Mouse (Mus musculus): ENCODE results near the gene Cnn1. TPM values are rescaled to one million over a fixed set of nuclear protein-coding genes. Genes with fewer than 3 reads are reported as not detected.
A peak's percentile ranks its signal among the peaks of the same experiment; 100 is the strongest.
"Not testable (repeated sequence)": the region's sequence is repeated elsewhere in the genome, so short reads cannot be mapped to it uniquely, and the experiment has no call there.

Gene Cnn1
- total RNA-seq, 4 experiments from 2014 or later: 1.7 to 4.9 (median 2.1) TPM

DNA sequence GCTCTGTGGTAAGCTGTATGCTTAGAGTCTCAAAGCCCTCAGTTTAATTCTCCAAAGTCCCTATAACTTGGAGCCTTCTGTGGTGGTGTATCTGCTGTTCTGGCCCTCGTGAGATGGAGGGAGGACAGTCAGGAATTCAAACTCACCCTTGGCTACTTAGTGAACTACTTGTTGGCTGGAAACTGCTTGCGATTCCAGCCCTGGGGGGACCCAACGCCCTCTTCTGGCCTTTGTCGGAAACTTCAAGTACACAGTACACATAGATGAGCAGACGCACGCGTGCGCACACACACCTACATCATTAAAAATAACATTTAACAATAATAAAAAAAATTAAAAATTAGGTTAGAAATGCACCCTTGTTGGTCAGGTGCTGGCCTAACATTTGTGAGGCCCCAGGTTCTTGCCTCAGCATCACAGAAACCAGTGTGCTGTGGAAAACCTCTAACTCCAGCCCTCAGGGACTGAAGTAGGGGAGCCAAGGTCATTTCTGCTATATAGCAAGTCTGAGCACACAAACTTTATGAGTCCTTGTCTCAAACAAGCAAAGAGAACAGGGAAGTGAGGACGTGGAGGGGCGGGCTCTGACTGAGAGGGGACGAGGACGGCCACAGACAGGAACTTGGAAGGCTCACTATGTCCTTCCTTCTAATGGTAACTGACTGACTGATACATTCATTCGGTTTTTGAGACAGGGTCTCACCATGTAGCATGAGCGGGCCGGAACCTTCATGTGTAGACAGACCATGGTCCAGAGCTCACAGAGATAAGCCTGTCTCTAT, 26.4 kb downstream of the Cnn1 start:
- no peak for DNase-seq (ENCODE audit: low spot score in 2 of 2)

DNA sequence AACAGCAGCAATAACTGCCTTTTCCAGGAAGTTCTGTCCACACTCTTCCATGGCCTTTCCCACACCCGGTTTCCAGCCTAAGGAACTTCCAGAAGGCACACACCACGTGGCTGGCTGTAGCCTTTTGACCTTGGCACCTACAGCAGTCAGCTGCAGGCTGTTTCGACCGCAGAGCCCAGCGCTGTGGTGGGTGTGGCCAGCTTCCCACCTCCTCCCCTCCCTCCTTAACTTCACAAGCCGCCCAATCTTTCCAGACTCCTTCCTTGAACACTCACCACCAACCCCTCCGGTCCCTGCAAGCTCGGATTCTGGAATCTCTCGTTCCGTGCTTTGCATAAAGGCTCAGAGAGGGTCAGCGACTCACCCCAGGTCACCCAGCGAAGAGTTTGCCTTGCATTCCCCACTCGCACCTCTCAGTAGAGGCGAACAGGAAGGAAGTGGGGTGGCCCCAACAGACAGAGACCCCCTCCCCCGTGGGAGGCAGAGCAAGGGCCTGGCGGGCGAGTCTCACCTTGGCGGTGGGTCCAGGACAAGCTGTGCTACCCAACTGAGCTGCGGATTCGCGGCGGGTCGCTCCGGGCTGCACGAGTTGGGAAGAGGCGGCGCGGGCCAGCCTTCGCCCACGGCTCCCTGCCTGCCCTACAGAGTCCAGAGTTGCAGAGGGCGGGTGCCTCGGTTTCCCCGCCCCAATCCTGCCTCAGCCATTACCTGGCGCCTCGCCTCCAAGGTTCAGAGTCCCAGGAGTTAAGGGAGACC, 32.4 kb downstream of the Cnn1 start:
- no peak for DNase-seq (ENCODE audit: low spot score in 2 of 2)

DNA sequence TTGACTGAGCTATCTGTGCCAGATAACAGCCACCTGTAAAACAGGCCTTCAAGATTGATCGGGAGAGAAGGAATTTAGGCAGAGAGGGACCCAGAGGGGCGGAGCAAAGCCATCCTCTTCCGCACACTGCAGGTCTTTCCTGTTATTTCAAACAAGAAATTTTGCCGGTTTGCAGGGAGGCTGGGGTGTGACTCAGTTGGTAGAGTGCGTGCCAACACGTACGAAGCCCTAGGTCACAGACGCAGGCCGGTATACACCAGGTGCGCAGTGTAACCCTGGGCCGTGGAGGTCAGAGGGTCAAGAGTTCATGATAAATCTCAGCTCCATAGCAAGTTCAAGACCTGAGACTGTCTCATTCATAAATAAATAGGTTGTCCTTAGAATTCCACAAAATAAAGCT, 33.2 kb downstream of the Cnn1 start:
- no peak for DNase-seq (ENCODE audit: low spot score in 2 of 2)

DNA sequence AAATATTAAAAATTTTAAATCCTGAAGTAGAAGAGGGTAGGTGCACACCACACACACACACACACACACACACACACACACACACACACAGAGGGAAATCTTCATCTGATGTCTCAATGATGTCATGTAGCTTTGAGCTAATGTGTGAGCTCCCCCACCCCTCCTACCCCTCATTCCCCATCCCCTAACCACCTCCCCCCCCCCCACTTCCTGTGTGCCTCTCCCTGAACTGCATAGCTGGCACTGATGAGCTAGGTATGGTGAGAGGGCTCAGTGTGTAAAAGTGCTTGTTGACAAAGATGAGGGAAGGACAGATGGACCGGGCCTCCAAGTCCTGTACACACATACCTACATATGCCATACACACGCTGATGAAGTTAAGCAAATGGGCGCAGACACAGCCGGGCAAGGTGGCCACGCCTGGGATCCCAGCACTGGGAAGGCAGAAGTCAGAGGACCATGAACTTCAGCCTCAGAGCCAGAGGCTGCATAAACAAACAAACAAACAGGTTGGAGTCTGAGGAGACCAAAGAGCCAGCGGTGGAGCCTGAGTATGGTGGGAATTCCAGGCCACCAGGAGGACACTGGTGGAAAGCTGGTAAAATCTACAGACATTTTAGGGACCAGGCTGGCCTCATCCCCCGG, 35.4 kb downstream of the Cnn1 start:
- no peak for DNase-seq (ENCODE audit: low spot score in 2 of 2)

DNA sequence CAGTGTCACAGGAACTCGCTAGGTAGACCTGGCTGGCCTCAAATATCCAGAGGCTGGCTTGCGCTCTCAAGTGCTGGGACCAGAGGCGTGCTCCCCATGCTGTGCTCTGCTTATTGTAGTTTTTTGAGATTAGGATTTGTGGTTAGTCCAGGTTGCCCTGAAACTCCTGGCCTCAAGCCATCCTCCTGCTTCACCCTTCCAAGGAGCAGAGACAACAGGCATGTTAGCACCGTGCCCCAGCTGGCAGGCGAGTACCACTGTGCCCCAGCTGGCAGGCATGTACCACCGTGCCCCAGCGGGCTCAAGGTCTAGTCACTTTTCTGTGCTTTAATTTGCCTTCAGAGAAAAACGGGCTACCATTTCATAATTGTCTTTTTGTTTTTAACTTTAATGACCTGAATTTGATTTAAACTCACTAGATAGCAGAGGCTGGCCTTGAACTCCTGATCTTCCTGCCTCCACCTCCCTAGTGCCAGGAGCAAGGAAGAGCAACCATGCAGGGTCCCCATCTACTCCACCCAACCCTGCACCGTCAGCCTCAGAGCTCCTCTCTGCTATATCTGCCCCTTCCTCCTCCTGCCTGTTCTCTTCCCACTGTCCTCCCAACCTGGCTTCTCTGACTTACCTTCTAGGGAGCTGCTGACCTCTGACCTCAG, 36.1 kb downstream of the Cnn1 start:
- DNase-seq (ENCODE audit: low spot score in 2 of 2): no peak

DNA sequence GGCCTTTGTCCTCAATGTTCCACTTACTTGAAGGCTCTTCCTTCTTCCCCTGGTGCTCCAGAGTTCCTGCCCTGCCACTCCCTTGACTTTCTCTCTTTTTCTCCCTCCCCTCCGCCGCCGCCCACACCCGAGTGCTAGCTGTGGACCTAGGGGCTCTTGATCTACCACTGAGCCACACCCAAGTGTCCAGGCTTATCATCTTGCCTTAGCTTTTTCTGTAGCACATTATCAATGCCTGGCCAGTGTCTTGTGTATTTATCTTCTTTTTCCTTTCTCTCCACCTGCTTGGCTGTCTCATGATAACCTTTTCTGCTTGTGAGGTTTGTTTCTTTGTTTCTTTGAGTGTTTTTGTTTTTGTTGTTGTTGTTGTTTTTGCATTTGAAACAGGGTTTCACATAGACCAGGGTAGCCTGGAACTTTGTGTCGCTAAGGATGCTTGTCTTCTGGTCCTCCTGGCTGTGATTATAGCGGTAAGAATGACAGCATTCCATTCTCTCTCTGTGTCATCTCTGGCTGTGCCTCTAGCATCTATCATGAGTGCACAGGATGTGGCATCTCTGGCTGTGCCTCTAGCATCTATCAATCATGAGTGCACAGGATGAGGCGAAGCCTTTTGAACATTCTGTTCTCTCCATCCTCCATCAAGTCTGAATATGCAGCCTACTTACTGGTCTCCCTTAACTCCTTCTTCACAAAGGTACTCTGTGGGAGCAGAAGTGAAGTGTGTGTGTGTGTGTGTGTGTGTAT, 36.8 kb downstream of the Cnn1 start, which contains the start of gene Acp5:
TSS of gene Acp5 (minus strand) at position 68 of the 747 bp plus-strand sequence.
- DNase-seq (ENCODE audit: low spot score in 2 of 2): no peak

DNA sequence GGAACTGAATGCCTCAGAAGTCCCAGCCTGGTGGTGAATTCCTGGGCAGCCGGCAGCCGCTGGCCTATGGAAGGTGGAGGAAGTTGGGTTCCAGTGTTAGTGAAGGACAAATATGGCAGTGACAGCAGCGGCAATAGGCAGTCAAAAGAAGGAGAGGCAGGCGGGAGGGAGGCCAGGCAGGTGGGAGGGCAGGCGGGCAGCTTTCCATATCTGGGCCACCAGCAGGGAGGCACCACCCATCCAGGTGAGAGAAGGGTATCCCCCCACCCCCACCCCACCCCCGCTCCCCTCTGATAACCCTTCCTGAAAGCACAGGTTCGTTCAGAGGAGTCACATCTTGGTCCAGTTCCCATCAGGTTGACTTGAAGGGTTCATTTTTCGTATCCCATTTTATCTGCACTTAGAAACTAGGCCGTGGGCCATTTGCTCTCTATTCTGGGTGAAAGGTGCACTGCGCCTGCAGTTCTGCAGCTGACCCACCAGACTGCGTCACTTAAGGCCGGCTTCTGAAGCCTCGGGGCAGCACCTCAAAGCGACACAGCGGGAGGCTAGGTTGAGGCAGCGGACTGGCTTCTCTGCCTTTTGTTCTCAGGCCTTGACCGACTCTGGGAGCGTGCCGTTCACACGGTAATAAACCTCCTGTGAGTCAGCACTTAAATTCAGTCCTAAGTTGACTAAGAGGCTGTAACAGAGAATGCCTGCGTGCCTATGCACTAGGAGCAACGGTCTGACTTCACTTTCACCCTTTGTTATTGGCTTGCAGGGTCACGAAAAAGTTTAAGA, 37.9 kb downstream of the Cnn1 start:
- DNase-seq (ENCODE audit: low spot score in 2 of 2): no peak

DNA sequence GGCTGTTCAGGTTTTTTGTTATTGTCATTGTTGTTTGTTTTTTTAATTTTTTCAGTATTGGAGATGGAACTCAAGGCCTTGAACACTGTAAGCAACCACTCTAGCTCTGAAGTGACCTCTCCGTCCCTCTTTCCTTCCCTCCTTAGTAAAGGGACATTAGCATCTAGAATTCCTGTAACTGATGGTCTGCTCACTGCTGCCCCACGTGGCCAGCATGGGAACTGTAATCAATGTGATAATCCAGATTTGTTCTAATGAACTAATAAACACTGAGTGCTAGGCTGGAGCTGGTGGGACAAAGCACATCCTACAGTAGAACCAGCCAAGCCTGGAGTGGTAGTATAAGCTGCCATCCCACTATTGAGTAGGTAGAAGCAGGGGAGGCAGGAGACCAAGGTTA, 39.5 kb downstream of the Cnn1 start:
- no peak for DNase-seq (ENCODE audit: low spot score in 2 of 2)

DNA sequence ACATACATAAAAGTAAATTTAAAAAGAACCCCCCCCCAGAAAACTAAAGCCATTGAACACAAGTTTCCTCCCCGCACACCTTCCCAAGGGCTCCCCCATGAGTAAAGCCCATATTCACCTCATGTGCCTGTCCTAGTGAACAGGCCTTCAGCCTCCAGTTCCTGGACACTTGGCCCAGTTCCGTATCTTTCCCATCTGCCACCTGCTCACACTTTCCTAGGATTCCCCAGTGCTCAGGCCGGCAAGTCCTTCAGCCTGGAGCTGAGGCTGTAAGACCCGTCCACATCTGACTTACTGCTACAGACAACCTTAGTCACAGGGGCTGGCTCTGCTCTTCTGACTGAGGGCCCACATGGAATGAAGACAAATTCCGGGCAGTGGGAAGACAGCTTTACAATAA, 40.7 kb downstream of the Cnn1 start:
- DNase-seq (ENCODE audit: low spot score in 2 of 2): no peak

DNA sequence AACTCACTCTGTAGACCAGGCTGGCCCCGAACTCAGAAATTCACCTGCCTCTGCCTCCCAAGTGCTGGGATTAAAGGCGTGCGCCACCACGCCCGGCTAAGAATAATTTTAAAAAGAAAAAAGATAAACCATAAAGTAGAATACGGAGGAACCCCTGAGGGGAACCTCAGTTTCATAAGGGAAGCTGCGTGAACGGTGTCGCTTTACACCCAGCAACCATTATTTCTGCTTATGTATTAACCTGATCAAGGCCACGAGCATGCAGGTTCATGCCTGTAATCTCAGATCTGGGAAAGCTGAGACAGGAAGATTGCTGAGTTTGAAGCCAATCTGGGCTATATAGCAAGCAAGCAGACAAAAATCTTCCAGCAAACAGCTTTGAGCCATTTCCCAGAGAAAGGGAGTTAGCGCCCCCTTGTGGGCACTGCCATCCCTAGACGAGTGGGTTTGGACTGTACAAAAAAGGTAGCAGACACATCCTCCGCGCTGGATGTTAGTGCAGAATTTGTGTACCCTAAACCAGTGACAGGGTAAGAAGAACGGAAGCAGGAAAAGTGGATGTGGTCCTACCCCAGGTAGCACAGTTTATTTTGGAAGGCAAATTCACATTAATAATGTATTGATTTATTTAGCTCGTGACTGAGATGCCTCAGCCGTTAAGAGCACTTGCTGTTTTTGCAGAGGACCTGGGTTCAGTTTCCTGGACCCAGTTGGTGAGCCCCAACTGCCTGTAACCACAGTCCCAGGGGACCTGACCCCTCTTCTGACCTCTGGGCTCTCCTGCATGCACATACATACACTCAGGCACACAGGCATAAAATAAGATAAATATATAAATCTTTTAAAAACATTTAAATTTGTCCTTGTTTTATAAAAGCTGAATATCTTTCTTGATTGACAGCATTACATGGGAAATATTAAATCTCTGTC, 44.4 kb downstream of the Cnn1 start:
- peak; percentile 67 to 69 for DNase-seq (ENCODE audit: low spot score in 2 of 2)

DNA sequence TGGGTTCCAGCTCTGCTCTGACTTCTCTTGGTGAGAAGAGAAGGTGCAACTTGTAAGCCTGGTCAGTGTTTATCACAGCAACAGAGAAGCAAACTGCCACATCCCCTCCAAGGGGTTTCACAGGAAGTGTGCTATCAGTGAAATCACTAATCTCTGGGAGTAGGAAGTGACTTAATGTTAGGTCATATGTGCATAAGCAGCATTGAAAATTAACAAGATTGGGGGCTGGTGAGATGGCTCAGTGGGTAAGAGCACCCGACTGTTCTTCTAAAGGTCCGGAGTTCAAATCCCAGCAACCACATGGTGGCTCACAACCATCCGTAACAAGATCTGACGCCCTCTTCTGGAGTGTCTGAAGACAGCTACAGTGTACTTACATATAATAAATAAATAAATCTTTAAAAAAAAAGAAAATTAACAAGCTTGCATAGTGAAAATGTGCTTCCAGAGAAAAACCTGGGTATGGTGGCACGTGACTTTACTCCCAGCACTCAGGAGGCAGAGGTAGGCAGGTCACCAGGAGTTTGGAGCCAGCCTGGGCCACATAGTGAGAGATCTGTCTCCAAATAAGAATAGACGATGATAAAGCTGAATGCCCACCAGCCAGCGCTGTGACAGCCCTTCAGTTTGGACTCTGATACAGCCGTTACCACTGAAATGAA, 45.4 kb downstream of the Cnn1 start:
- DNase-seq (ENCODE audit: low spot score in 2 of 2): no peak

DNA sequence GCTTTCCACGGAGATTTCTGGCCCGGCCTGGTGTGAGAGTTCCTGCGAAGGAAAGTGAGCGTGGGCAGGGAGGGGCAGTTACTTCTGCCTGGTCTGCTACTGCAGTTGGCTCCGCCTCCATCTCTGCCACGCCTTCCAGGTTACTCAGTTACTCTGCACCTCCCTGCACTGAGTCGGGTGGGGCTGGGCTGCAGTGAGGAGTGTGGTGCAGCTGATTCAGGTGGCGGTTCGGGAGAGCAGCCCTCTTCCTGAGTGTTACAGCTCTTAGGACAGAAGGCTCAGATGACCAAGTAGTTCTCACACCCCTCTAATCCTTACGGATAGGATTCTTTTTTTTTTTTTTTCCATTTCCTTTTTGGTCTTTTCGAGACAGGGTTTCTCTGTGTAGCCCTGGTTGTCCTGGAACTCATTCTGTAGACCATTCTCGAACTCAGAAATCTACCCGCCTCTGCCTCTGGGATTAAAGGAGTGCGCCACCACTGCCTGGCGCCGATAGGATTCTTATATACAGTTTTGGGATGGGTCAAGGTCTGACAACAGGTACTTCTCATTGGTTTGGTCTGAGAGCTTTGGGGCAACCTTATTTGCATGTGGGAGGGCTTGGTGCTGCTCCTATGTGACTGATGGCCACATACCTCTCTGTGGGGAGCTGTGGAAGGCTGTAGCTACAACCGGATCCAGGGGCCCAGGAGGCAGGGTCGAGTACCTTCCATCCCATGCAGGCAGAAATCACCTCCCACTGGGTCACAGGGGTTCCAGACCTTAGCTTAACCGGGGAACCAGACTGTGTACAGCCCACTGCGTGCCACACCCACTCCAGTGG, 50.6 kb downstream of the Cnn1 start:
- no peak for DNase-seq (ENCODE audit: low spot score in 2 of 2)

DNA sequence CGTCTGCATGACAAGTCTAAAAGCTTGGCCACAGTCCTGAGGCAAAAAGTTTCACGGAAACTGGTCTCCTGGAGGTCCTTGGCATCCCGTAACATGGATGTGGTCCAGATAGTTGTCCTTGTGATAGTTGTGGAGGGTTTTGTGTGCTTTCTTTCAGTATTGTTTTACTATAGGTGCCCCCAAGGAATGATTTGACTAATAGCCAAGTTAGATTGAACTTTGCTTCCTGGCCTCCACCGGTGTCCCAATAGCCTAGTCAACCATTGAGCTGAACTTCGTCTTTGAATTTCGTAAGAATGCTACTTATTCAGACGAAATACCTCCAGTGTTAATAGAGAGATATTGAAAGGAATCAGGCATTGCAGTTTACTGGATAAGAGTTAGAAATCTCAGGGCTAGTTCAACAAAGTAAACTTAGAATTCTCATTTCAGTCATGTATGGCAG, 51.3 kb downstream of the Cnn1 start:
- not testable (repeated sequence) for DNase-seq (ENCODE audit: low spot score in 2 of 2)

DNA sequence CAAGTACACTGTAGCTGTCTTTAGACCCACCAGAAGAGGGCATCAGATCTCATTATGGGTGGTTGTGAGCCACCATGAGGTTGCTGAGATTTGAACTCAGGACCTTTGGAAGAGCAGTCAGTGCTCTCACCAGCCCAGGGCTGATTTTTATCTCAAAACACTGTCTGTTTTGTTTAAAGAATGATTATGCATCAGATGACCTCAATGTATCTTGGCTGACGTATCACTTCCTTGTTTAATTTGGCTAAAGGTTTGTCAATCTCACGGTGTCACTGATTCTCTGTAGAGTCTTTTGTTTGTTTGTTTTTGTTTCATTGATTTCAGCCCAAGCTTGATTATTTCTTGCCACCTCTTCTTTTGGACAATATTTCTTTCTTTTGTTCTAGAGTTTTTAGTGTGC, 51.9 kb downstream of the Cnn1 start:
- no peak for DNase-seq (ENCODE audit: low spot score in 2 of 2)

DNA sequence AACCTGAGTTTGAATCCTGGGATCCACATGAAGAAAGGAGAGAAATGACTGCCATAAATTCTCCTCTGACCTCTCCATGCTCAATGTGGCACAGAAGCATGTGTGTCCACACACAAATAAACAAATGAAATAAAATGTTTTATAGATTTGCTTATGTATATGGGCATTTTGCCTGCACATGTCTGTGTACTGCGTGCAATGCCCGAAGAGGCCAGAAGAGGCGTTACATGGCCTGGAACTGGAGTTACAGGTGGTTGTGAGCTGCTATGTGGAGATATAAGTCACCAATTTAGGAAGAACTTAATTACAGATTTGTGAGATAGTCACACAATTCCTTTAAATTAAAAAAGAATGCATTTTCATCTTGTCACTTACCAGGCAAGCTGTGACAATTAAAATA, 54.8 kb downstream of the Cnn1 start:
- no peak for DNase-seq (ENCODE audit: low spot score in 2 of 2)

DNA sequence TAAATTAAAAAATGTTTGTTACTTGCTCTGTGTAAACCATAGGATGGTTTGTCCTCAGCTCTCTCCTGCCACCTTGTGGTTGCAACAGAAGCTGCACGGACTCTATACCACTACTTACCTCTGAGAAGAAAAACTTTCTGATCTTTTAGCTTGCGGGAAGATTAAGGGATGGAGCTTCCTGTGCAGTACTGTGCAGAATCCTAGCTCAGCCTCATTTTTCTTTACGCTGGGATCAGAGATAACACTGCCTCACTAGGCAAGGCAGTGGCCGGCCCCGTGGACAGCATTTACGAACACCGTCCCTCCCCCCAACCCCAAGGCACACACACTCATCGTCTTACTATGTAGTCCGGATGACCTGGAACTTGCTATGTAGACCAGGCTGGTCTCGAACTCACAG, 56.6 kb downstream of the Cnn1 start:
- no peak for DNase-seq (ENCODE audit: low spot score in 2 of 2)

DNA sequence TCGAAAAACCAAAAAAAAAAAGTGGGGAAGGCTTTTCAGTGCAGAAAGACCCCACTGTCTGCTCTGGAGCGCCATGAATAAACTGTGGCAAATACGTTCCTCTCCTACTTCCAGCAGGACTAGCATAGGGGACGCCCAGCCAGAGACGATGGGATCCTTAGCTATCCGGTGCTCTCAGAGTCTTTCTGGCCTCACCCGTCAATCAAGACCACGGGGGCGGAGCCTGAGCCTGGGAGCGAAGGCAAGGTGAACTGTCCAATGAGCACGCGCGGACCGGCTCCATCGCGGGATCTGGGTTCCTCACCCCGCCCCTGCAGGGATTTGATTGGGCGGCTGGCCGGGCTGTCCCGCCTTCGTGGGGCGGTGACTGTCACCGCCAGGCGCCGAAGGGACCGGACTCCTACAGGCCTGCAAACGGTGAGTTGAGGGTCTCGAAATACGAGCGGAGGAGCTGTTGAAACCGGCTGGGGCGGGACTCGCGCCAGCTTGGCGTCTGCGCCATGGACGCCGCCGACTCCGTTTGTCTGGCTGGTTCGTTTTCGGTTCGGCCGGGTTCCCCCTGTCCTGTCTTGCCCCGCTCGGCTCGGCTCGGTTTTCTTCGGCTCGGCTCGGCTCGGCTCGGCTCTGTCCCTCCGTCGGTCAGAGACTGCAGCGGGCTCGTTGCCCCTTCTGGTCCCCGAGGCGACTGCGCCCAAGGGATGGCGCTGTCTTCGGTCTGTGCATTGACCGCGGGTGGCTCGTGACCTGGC, 57.7 kb downstream of the Cnn1 start, which contains the start of gene Pigyl:
TSS of gene Pigyl (plus strand) at position 350 of the 749 bp plus-strand sequence.
- DNase-seq (ENCODE audit: low spot score in 2 of 2): peak; percentile 97 to 99

Measured in gastrocnemius, adult 8-10 months (tissue).